Mouse (Mus musculus): Measurements from ENCODE around the gene Alg10b. TPM values are rescaled to one million over a fixed set of nuclear protein-coding genes. Genes with fewer than 3 reads are reported as not detected.
A peak's percentile ranks its signal among the peaks of the same experiment; 100 is the strongest.

The Alg10b gene
- polyA plus RNA-seq, 1 experiment from 2014 or later, result 49.3 TPM

DNA sequence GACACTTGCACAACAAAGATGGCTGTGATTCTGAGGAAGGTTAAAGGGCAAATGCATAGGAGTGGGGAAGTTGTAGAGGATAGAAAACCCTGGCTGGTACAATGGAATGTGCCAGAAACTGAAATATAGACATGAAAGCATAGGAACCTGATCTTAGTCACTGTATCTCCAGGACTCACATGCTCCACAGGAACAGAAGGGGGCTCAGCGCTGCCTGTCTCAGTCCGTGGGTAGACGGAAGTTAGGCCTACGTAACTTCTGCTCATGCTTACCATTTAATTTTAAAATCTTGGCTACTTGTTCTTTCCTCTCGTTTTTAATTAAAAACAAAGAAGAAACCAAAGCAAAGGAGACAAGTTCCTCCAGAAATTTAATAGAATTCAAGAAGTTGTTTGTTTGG is 20.0 kb downstream of the Alg10b start:
- ATAC-seq (ENCODE audit: insufficient read depth, low FRiP score, low TSS enrichment), result no peak
- H3K36me3 ChIP-seq (ENCODE audit: control insufficient read depth, insufficient read depth, low read length), result no peaks in the 10 kb centered on the region
- WGBS, result 89% methylated on average over 5 of the region's 5 CpGs

DNA sequence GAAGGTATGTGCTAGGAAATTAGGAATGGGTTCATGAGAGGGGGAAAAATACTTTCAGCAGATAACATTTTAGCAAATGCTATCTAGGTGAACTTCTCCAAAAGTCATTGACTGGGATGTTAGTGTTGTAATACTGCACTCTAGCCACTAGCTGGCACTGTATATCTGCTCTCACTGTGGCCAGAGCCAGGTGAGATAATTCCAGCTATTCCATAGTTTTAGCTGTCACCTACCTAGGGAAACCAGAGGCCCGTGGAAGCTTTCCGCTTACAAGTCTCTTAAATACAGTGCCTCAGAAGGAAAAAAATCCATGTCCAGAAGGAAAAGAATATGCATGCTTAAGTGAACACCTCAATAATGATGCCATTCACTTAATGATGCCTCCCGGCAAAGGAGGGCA is 25.6 kb downstream of the Alg10b start:
- no peak overlapping the region for H3K9ac ChIP-seq (ENCODE audit: low read length)
- H3K9me3 ChIP-seq (ENCODE audit: control insufficient read depth, low read length), result no peaks in the 10 kb centered on the region
- H3K4me1 ChIP-seq (ENCODE audit: control insufficient read depth, insufficient read depth, low read length), result no peaks in the 10 kb centered on the region
- no peaks in the 10 kb centered on the region for H3K27me3 ChIP-seq (ENCODE audit: control insufficient read depth, insufficient read depth, low read length)
- WGBS, result 61% methylated on average over 3 of the region's 3 CpGs
- DNase-seq (ENCODE audit: low spot score) (peak; percentile 35), ATAC-seq (ENCODE audit: insufficient read depth, low FRiP score, low TSS enrichment) (no peak; the same call in 1 of the 2 replicates)
- H3K4me2 ChIP-seq (ENCODE audit: low read depth), result no peak overlapping the region
- H3K36me3 ChIP-seq (ENCODE audit: control insufficient read depth, insufficient read depth, low read length), result no peaks in the 10 kb centered on the region
- H3K4me3 ChIP-seq (ENCODE audit: low read depth, low read length), result no peak overlapping the region
- no peak overlapping the region for H3K27ac ChIP-seq (ENCODE audit: low read depth, low read length)

More for the DNA sequence above, 20.0 kb downstream of the Alg10b start:
- Histone ChIP-seq H3K27me3 (ENCODE audit: control insufficient read depth, insufficient read depth, low read length) (no peaks in the 10 kb centered on the region), H3K27ac (ENCODE audit: low read depth, low read length) (no peak overlapping the region), H3K9ac (ENCODE audit: low read length) (no peak overlapping the region), H3K4me2 (ENCODE audit: low read depth) (no peak overlapping the region), H3K4me1 (ENCODE audit: control insufficient read depth, insufficient read depth, low read length) (no peaks in the 10 kb centered on the region), H3K9me3 (ENCODE audit: control insufficient read depth, low read length) (no peaks in the 10 kb centered on the region), H3K4me3 (ENCODE audit: low read depth, low read length) (no peak overlapping the region)
- no peak for DNase-seq (ENCODE audit: low spot score)

DNA sequence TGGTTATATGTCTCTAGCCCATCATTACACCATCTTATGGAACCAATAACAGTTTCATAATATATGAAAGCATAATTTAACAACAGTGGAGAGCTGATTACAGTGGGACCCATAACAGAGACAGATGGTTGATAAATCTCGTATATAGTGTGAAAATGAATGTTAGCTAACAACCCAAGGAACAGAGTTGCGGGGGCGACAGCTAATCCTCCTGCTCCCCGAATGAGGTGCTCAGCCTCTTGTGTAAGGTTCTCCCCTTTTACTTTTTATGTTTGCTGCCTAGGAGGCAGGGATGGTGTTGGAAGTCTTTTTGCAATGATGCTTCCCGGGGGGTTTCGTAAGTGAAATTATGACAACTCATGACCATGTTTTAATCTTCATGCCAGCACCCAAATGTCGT is 58.8 kb downstream of the Alg10b start:
- no peak overlapping the region for H3K27ac ChIP-seq (ENCODE audit: low read depth, low read length)

More for the DNA sequence above, 58.8 kb downstream of the Alg10b start:
- Histone ChIP-seq H3K27me3 (ENCODE audit: control insufficient read depth, insufficient read depth, low read length) (no peaks in the 10 kb centered on the region), H3K9ac (ENCODE audit: low read length) (no peak overlapping the region), H3K4me3 (ENCODE audit: low read depth, low read length) (no peak overlapping the region), H3K9me3 (ENCODE audit: control insufficient read depth, low read length) (no peaks in the 10 kb centered on the region), H3K36me3 (ENCODE audit: control insufficient read depth, insufficient read depth, low read length) (no peaks in the 10 kb centered on the region), H3K4me2 (ENCODE audit: low read depth) (no peak overlapping the region), H3K4me1 (ENCODE audit: control insufficient read depth, insufficient read depth, low read length) (no peaks in the 10 kb centered on the region)
- DNase-seq (ENCODE audit: low spot score), result no peak
- 86% methylated on average over 7 of the region's 7 CpGs for WGBS
- no peak for ATAC-seq (ENCODE audit: insufficient read depth, low FRiP score, low TSS enrichment)

Small RNAs within 50 kb of the gene (microRNA-seq; reads per million reads assigned to microRNA genes)
- not detected for gene Mir7648

Data from neural tube, embryonic 11.5 days (tissue).